In the genomic region with DNA sequence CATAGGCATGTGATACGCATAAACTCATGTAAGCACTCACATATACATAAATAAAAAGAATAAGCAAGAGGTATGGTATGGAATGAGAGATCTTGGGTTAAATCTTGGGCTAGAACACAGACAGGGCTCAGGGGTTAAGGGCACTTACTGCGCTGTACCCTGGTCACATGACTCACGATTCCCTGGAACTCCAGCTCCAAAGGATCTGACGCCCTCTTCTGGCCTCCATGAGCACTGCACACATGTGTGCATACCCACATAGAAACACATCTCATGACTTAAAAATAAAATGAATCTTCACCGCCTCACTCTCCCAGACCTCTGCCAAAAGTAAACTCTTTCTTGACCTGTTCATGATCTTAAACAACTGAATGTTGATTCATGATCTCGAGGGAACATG, we compare ENCODE assay signal across 31 mouse cellular contexts. TPM values are rescaled to one million over a fixed set of nuclear protein-coding genes. Genes with fewer than 3 reads are reported as not detected.
DNase-seq lines count a peak whose midpoint lies in the region; ATAC-seq and TF ChIP-seq lines count a peak whose summit lies in the region.
"Had no signal": no experiment of that assay in that cellular context is flagged by ENCODE, and none has a peak within 500 bp of the region (broad histone marks: within the 10 kb centered on the region; RNA-seq: fewer than 3 reads in every experiment).

No protein-coding gene starts in this region.

- DNase-seq in heart, adult 2 months: no peak
- DNase-seq in heart, adult 9 months (ENCODE audit: low spot score in 2 of 2): no peak
- no peak for DNase-seq in liver, postnatal 0 days
- DNase-seq in ES-CJ7 (ENCODE audit: low read depth, low spot score): peak; percentile 48
- no peak for DNase-seq in stomach, postnatal 0 days (ENCODE audit: low spot score)
- no peak for DNase-seq in right cerebral cortex, postnatal 36 days (ENCODE audit: low spot score in 2 of 2)
- DNase-seq: adrenal gland, postnatal 36 days; cerebellum, adult 9-11 months; gastrocnemius, postnatal 14 days; heart, postnatal 36 days; kidney, adult 8-10 months; kidney, postnatal 25 days; lung, adult 2 months; lung, postnatal 4 days; midbrain, embryonic 14.5 days; right cerebral cortex, postnatal 14 days; spleen, adult 18-20 months; thymus, postnatal 36 days had no signal

- H3K4me2 ChIP-seq in liver, postnatal 0 days (ENCODE audit: low read depth, low read length): no peak overlapping the region
- H3K4me2 ChIP-seq in liver, embryonic 12.5 days: no peak overlapping the region
- no peak overlapping the region for H3K4me2 ChIP-seq in stomach, postnatal 0 days (replicated peaks; ENCODE audit: low read depth)
- H3K4me2 ChIP-seq: heart, embryonic 15.5 days; hindbrain, embryonic 13.5 days; limb, embryonic 15.5 days had no signal

- no peaks in the 10 kb centered on the region for H3K4me1 ChIP-seq in heart, adult 2 months (ENCODE audit: control insufficient read depth, insufficient read depth, low read length)
- H3K4me1 ChIP-seq in liver, postnatal 0 days (ENCODE audit: insufficient read depth): no peaks in the 10 kb centered on the region
- H3K4me1 ChIP-seq in liver, embryonic 12.5 days: no peaks in the 10 kb centered on the region
- no peaks in the 10 kb centered on the region for H3K4me1 ChIP-seq in stomach, postnatal 0 days (replicated peaks; ENCODE audit: control insufficient read depth, insufficient read depth)
- H3K4me1 ChIP-seq: heart, embryonic 15.5 days had no signal

- no peaks in the 10 kb centered on the region for H3K27me3 ChIP-seq in heart, adult 2 months (ENCODE audit: control insufficient read depth, insufficient read depth, low read length)
- H3K27me3 ChIP-seq in liver, postnatal 0 days (ENCODE audit: insufficient read depth, low read length): 0 out of 2 replicates have a peak, but pooled peaks cover 5% of the 10 kb centered on the region
- peaks cover 13% of the 10 kb centered on the region; the same call in 1 of the 2 replicates for H3K27me3 ChIP-seq in liver, embryonic 12.5 days (replicated peaks)
- H3K27me3 ChIP-seq in stomach, postnatal 0 days (ENCODE audit: control insufficient read depth, insufficient read depth, low read length): no peaks in the 10 kb centered on the region

- TF ChIP-seq CTCF in heart, adult 2 months (IDR thresholded peaks at IDR 0.05): 0 out of 2 replicates have a peak, but pooled peaks have one; percentile 5
- peak; percentile 18 for TF ChIP-seq CTCF in liver, postnatal 0 days (IDR thresholded peaks at IDR 0.05; ENCODE audit: low read depth)
- peak; percentile 30 for TF ChIP-seq CTCF in stomach, postnatal 0 days (IDR thresholded peaks at IDR 0.05; ENCODE audit: low read depth)

- no peak for TF ChIP-seq POLR2A in heart, adult 2 months (IDR thresholded peaks at IDR 0.05; ENCODE audit: insufficient read depth, low read depth, low read length)

- no peaks in the 10 kb centered on the region for H3K9me3 ChIP-seq in liver, postnatal 0 days (ENCODE audit: low read length)
- no peaks in the 10 kb centered on the region for H3K9me3 ChIP-seq in liver, embryonic 12.5 days (replicated peaks)
- no peaks in the 10 kb centered on the region for H3K9me3 ChIP-seq in stomach, postnatal 0 days (ENCODE audit: control insufficient read depth, low read length)
- H3K9me3 ChIP-seq: embryonic facial prominence, embryonic 10.5 days; forebrain, embryonic 10.5 days; heart, embryonic 15.5 days; hindbrain, embryonic 13.5 days; limb, embryonic 15.5 days had no signal

- H3K4me3 ChIP-seq in heart, adult 2 months: no peak overlapping the region
- H3K4me3 ChIP-seq in liver, postnatal 0 days (ENCODE audit: low read depth, low read length): no peak overlapping the region
- H3K4me3 ChIP-seq in liver, embryonic 12.5 days: no peak overlapping the region
- no peak overlapping the region for H3K4me3 ChIP-seq in stomach, postnatal 0 days (ENCODE audit: low read depth, low read length)
- H3K4me3 ChIP-seq: embryonic facial prominence, embryonic 10.5 days; forebrain, embryonic 10.5 days; heart, embryonic 15.5 days; hindbrain, embryonic 13.5 days; limb, embryonic 15.5 days had no signal

- no peak for ATAC-seq in liver, postnatal 0 days
- no peak for ATAC-seq in liver, embryonic 12.5 days
- ATAC-seq in stomach, postnatal 0 days (ENCODE audit: low FRiP score, low TSS enrichment): no peak
- ATAC-seq: forebrain, embryonic 16.5 days had no signal

- no peaks in the 10 kb centered on the region for H3K79me2 ChIP-seq in heart, adult 2 months (replicated peaks; ENCODE audit: control insufficient read depth, insufficient read depth, low read length)

- 87% methylated on average over 6 of the region's 6 CpGs for WGBS in heart, adult 2 months
- WGBS in liver, postnatal 0 days (ENCODE audit: insufficient replicate concordance): 74% methylated on average over 6 of the region's 6 CpGs
- 71% methylated on average over 6 of the region's 6 CpGs for WGBS in liver, embryonic 12.5 days (ENCODE audit: insufficient replicate concordance)
- 75% methylated on average over 6 of the region's 6 CpGs for WGBS in stomach, postnatal 0 days

- intact Hi-C loops in heart, adult 2 months (cut with DNase I): no loop called here

- no peak for TF ChIP-seq EP300 in heart, adult 2 months (IDR thresholded peaks at IDR 0.05; ENCODE audit: insufficient read depth, low read depth, low read length)
- no peak for TF ChIP-seq EP300 in liver, postnatal 0 days (IDR thresholded peaks at IDR 0.05; ENCODE audit: low read depth)
- no peak for TF ChIP-seq EP300 in stomach, postnatal 0 days (optimal IDR thresholded peaks at IDR 0.05)

- no peak overlapping the region for H3K9ac ChIP-seq in heart, adult 2 months (ENCODE audit: low read depth, low read length)
- no peak overlapping the region for H3K9ac ChIP-seq in liver, postnatal 0 days (replicated peaks)
- H3K9ac ChIP-seq in liver, embryonic 12.5 days: no peak overlapping the region
- H3K9ac ChIP-seq in stomach, postnatal 0 days (ENCODE audit: low read length): no peak overlapping the region
- H3K9ac ChIP-seq: heart, embryonic 15.5 days; hindbrain, embryonic 13.5 days; limb, embryonic 15.5 days had no signal

- H3K36me3 ChIP-seq in heart, adult 2 months (ENCODE audit: control insufficient read depth, insufficient read depth, low read length): no peaks in the 10 kb centered on the region
- H3K36me3 ChIP-seq in liver, postnatal 0 days (replicated peaks; ENCODE audit: insufficient read depth, low read length): no peaks in the 10 kb centered on the region
- H3K36me3 ChIP-seq in liver, embryonic 12.5 days: no peaks in the 10 kb centered on the region
- no peaks in the 10 kb centered on the region for H3K36me3 ChIP-seq in stomach, postnatal 0 days (ENCODE audit: control insufficient read depth, insufficient read depth, low read length)
- H3K36me3 ChIP-seq: embryonic facial prominence, embryonic 10.5 days; forebrain, embryonic 10.5 days; heart, embryonic 15.5 days; hindbrain, embryonic 13.5 days; limb, embryonic 15.5 days had no signal

- no peak overlapping the region for H3K27ac ChIP-seq in heart, adult 2 months
- no peak overlapping the region for H3K27ac ChIP-seq in liver, postnatal 0 days (ENCODE audit: low read depth)
- H3K27ac ChIP-seq in liver, embryonic 12.5 days: no peak overlapping the region
- no peak overlapping the region for H3K27ac ChIP-seq in stomach, postnatal 0 days (replicated peaks)
- H3K27ac ChIP-seq: embryonic facial prominence, embryonic 10.5 days; forebrain, embryonic 10.5 days; heart, embryonic 15.5 days; hindbrain, embryonic 13.5 days; limb, embryonic 15.5 days had no signal

RNA-seq across cellular contexts. Expression of gene 1700018B08Rik, which starts 46.5 kb away (rescaled TPM):
- not detected for total RNA-seq in heart, adult 2 months (2021)
- polyA plus RNA-seq in heart, adult 2 months (2012; rRNA removed): 0.41 TPM in 1 of 2 replicates, not detected in the other
- not detected in 2 replicates for polyA plus RNA-seq in liver, postnatal 0 days (2015; fragmentation: Nextera tagmentation; extraction: Ambion mirVana)
- polyA plus RNA-seq in liver, embryonic 12.5 days (2016; fragmentation: Nextera tagmentation; extraction: Ambion mirVana): not detected in 2 replicates
- not detected in 2 replicates for polyA plus RNA-seq in stomach, postnatal 0 days (2015; fragmentation: Nextera tagmentation; extraction: Ambion mirVana)
- total RNA-seq: adrenal gland, postnatal 36 days; gastrocnemius, postnatal 14 days; heart, adult 8-10 months; heart, postnatal 36 days; left cerebral cortex, adult 18-20 months; left cerebral cortex, postnatal 36 days; megakaryocyte-erythroid progenitor cell, adult 5-6 weeks had no signal
- polyA plus RNA-seq: cortical plate, adult 2 months; embryonic facial prominence, embryonic 10.5 days; forebrain, embryonic 10.5 days; forebrain, embryonic 16.5 days; heart, embryonic 15.5 days; hindbrain, embryonic 13.5 days; limb, embryonic 15.5 days; lung, adult 2 months; neural tube, embryonic 11.5 days had no signal
